Mouse (Mus musculus) CH12.LX (cell line): ENCODE results near the gene Kansl1l. TPM values are rescaled to one million over a fixed set of nuclear protein-coding genes. Genes with fewer than 3 reads are reported as not detected.

Source experiments
- DNase-seq: peaks from one replicate; pipeline ENCODE4 v3.0.0-alpha.2; 2013; ENCODE audit errors: extremely low read depth
- H3K27ac ChIP-seq: 2 replicates; pipeline ENCODE4 v1.5.1; 2012; ENCODE audit warnings: low read depth, mild to moderate bottlenecking, control low read depth, moderate library complexity; ENCODE audit not compliant: insufficient read depth
- H3K27me3 ChIP-seq: replicated peaks from 2 replicates; pipeline ENCODE3; 2012; ENCODE audit warnings: inconsistent platforms
- H3K36me3 ChIP-seq, 2 experiments: replicated peaks in 1 of 2; 2 replicates each; pipeline versions ENCODE3 to v1.6.1; 2012; ENCODE audit warnings: inconsistent platforms in 1 of 2, low read length in 1 of 2, mild to moderate bottlenecking in 1 of 2, mixed read lengths in 1 of 2, moderate library complexity in 1 of 2; ENCODE audit not compliant: control insufficient read depth in 1 of 2, insufficient read depth in 1 of 2
- H3K4me1 ChIP-seq, 2 experiments: 2 replicates each; pipeline ENCODE4 v1.6.1; 2012; ENCODE audit warnings: inconsistent platforms in 1 of 2, moderate library complexity in 1 of 2; ENCODE audit not compliant: insufficient read depth in 2 of 2, control insufficient read depth in 1 of 2
- H3K4me2 ChIP-seq: 2 replicates; pipeline ENCODE4 v1.6.1; 2012; ENCODE audit warnings: low read depth, mild to moderate bottlenecking, control low read depth; ENCODE audit not compliant: poor library complexity, insufficient read depth, severe bottlenecking
- H3K4me3 ChIP-seq, 3 experiments: fragments of 150-350 bp in 1 of 3; sonication (generic) in 1 of 3; replicated peaks in 1 of 3; 2 replicates each; pipeline versions ENCODE3 to v1.5.1; 2011 to 2012; ENCODE audit warnings: low read depth in 2 of 3, low read length in 2 of 3, mild to moderate bottlenecking in 2 of 3, moderate library complexity in 2 of 3, control low read depth in 1 of 3, improper control_type of control experiment in 1 of 3, inconsistent platforms in 1 of 3, mixed read lengths in 1 of 3; ENCODE audit not compliant: poor library complexity in 1 of 3
- H3K79me2 ChIP-seq: replicated peaks from 2 replicates; pipeline ENCODE4 v1.6.1; 2012; ENCODE audit warnings: mild to moderate bottlenecking, moderate library complexity; ENCODE audit not compliant: control insufficient read depth, poor library complexity, insufficient read depth, severe bottlenecking; ENCODE audit errors: extremely low read depth
- H3K9ac ChIP-seq: 2 replicates; pipeline ENCODE4 v1.6.1; 2012; ENCODE audit warnings: low read depth, mild to moderate bottlenecking, control low read depth, moderate library complexity; ENCODE audit not compliant: insufficient read depth
- H3K9me3 ChIP-seq: replicated peaks from 2 replicates; pipeline ENCODE3; 2012; ENCODE audit warnings: low read length, inconsistent platforms, mixed read lengths
- BHLHE40 ChIP-seq: IDR thresholded peaks from 2 replicates; pipeline ENCODE4 v1.6.1; 2011; ENCODE audit warnings: mild to moderate bottlenecking, low read depth, low read length, improper control_type of control experiment
- ELF1 ChIP-seq: IDR thresholded peaks from 2 replicates; pipeline ENCODE4 v1.6.1; 2014; ENCODE audit warnings: low read depth, mild to moderate bottlenecking, inconsistent platforms, low read length, improper control_type of control experiment
- ETS1 ChIP-seq: conservative IDR thresholded peaks from 2 replicates; pipeline ENCODE4 v1.6.1; 2012; ENCODE audit warnings: low read depth, mild to moderate bottlenecking, inconsistent platforms, low read length, improper control_type of control experiment, moderate library complexity
- IRF4 ChIP-seq: IDR thresholded peaks from 2 replicates; pipeline ENCODE4 v1.6.1; 2014; ENCODE audit warnings: low read depth, mild to moderate bottlenecking, inconsistent platforms, low read length, improper control_type of control experiment
- JUN ChIP-seq: IDR thresholded peaks from 2 replicates; pipeline ENCODE4 v1.6.1; 2011; ENCODE audit warnings: low read depth, mild to moderate bottlenecking, low read length, improper control_type of control experiment, moderate library complexity; ENCODE audit not compliant: insufficient read depth
- KAT2A ChIP-seq: IDR thresholded peaks from 2 replicates; pipeline ENCODE4 v1.6.1; 2012; ENCODE audit warnings: low read length, improper control_type of control experiment, inconsistent platforms; ENCODE audit not compliant: insufficient replicate concordance
- MAFK ChIP-seq: IDR thresholded peaks from 2 replicates; pipeline ENCODE4 v1.6.1; 2011; ENCODE audit warnings: low read length, improper control_type of control experiment; ENCODE audit not compliant: insufficient replicate concordance
- MAX ChIP-seq: IDR thresholded peaks from 2 replicates; pipeline ENCODE4 v1.6.1; 2011; ENCODE audit warnings: low read length, improper control_type of control experiment
- MAZ ChIP-seq: IDR thresholded peaks from 2 replicates; pipeline ENCODE4 v1.6.1; 2012; ENCODE audit warnings: low read depth, mild to moderate bottlenecking, inconsistent platforms, low read length, improper control_type of control experiment, moderate library complexity
- MEF2A ChIP-seq: IDR thresholded peaks from 2 replicates; pipeline ENCODE4 v1.6.1; 2014; ENCODE audit warnings: low read depth, mild to moderate bottlenecking, inconsistent platforms, low read length, improper control_type of control experiment, borderline replicate concordance
- MXI1 ChIP-seq: IDR thresholded peaks from 2 replicates; pipeline ENCODE4 v1.6.1; 2011; ENCODE audit warnings: mild to moderate bottlenecking, low read depth, low read length, improper control_type of control experiment
- MYC ChIP-seq: IDR thresholded peaks from 2 replicates; pipeline ENCODE4 v1.6.1; 2011; ENCODE audit warnings: low read depth, mild to moderate bottlenecking, improper control_type of control experiment, low read length
- NRF1 ChIP-seq: IDR thresholded peaks from 2 replicates; pipeline ENCODE4 v1.6.1; 2014; ENCODE audit warnings: low read depth, mild to moderate bottlenecking, inconsistent platforms, low read length, improper control_type of control experiment, moderate library complexity
- POLR2A ChIP-seq: IDR thresholded peaks from 2 replicates; pipeline ENCODE4 v1.6.1; 2011; ENCODE audit warnings: low read depth, mild to moderate bottlenecking, improper control_type of control experiment, low read length
- RAD21 ChIP-seq: IDR thresholded peaks from 2 replicates; pipeline ENCODE4 v1.6.1; 2011; ENCODE audit warnings: low read depth, mild to moderate bottlenecking, low read length, improper control_type of control experiment, moderate library complexity
- RCOR1 ChIP-seq: conservative IDR thresholded peaks from 2 replicates; pipeline ENCODE4 v1.6.1; 2012; ENCODE audit warnings: low read depth, mild to moderate bottlenecking, inconsistent platforms, low read length, improper control_type of control experiment
- SMC3 ChIP-seq: IDR thresholded peaks from 2 replicates; pipeline ENCODE4 v1.6.1; 2011; ENCODE audit warnings: low read depth, low read length, improper control_type of control experiment
- USF2 ChIP-seq: conservative IDR thresholded peaks from 2 replicates; pipeline ENCODE4 v1.6.1; 2011; ENCODE audit warnings: low read depth, low read length, improper control_type of control experiment
- ZNF384 ChIP-seq: IDR thresholded peaks from 2 replicates; pipeline ENCODE4 v1.6.1; 2012; ENCODE audit warnings: low read depth, low read length, improper control_type of control experiment, inconsistent platforms
- dilution Hi-C: fragments of 300-500 bp; cut with MboI; formaldehyde crosslinking; loops from 2 replicates; pipeline ENCODE4 v1.14.3; 2020; ENCODE audit warnings: low sequenced_read_pairs; ENCODE audit not compliant: extremely low pct_unique_long_range_greater_than_20kb, extremely low pct_ligation_motif_present
- in situ Hi-C: fragments of 300-500 bp; cut with MboI; formaldehyde crosslinking; loops from 3 replicates; pipeline ENCODE4 v1.14.3; 2019; ENCODE audit warnings: low sequenced_read_pairs, low pct_ligation_motif_present, low pct_unique_long_range_greater_than_20kb, mixed read lengths
- polyA plus RNA-seq: library from polyadenylated mRNA; unstranded; fragments of >175 nt; gene quantifications from 2 replicates; pipeline ENCODE4 v1.2.1, GENCODE M21; 2012; ENCODE audit warnings: low read depth; ENCODE audit not compliant: insufficient read length
- total RNA-seq, 2 experiments: library from RNA; depleted of rRNA; stranded (reverse); fragments of 300-350 nt in 1 of 2; fragments of >200 nt in 1 of 2; gene quantifications; 2 replicates each; pipeline ENCODE4 v1.2.3; 2012 to 2014

Kansl1l gene
- total and polyA plus RNA-seq, 3 experiments: 2.8 to 6.0 (median 3.5) TPM

GRCm38 (mm10) chr1:66820241-66820640 is 2.9 kb upstream of the Kansl1l start:
- Histone ChIP-seq H3K79me2 (peaks cover 4% of the 10 kb centered on the region), H3K4me3 (no peak overlapping the region), H3K27ac (no peak overlapping the region), H3K36me3 (peaks cover 0 to 14% of the 10 kb centered on the region in 2 experiments), H3K4me2 (no peak overlapping the region), H3K9me3 (no peaks in the 10 kb centered on the region), H3K27me3 (no peaks in the 10 kb centered on the region), H3K4me1 (peaks cover 0 to 10% of the 10 kb centered on the region in 2 experiments; a peak in 2 of 4 replicates), H3K9ac (no peak overlapping the region)
- TF ChIP-seq MAZ (no peak), KAT2A (no peak), ZNF384 (no peak), BHLHE40 (no peak), MAX (no peak), MAFK (no peak), RCOR1 (no peak), SMC3 (no peak), POLR2A (no peak), MYC (no peak), MEF2A (no peak), ELF1 (no peak), JUN (no peak), IRF4 (no peak), USF2 (no peak), NRF1 (no peak), MXI1 (no peak)
- no peak for DNase-seq
- in situ Hi-C loops (no loop called here), dilution Hi-C loops (no loop called here)

- no peaks in the 10 kb centered on the region for H3K9me3 ChIP-seq
- H3K27me3 ChIP-seq: no peaks in the 10 kb centered on the region
- H3K4me1 ChIP-seq: peaks cover 4 to 24% of the 10 kb centered on the region in 2 experiments; a peak in 3 of 4 replicates
- H3K79me2 ChIP-seq: peaks cover 10% of the 10 kb centered on the region
- peak overlapping the region; percentile 51; the same call in 1 of the 2 replicates for H3K4me2 ChIP-seq
- peak overlapping the region; percentile 65 to 85 (median 70) for H3K4me3 ChIP-seq
- peak; percentile 79 for DNase-seq
- dilution Hi-C loops (no loop called here), in situ Hi-C loops (no loop called here)
- peak overlapping the region; percentile 59 for H3K27ac ChIP-seq
- peak; percentile 84 for TF ChIP-seq ZNF384
- no peak for TF ChIP-seq RAD21
- no peak for TF ChIP-seq MAFK
- no peak for TF ChIP-seq JUN
- peak; percentile 37; the same call in 1 of the 2 replicates for TF ChIP-seq ETS1
- peak; percentile 91 for TF ChIP-seq MEF2A
- peaks cover 0 to 5% of the 10 kb centered on the region in 2 experiments for H3K36me3 ChIP-seq
- peak overlapping the region; percentile 64 for H3K9ac ChIP-seq
Measured at GRCm38 (mm10) chr1:66817865-66818315, 528 bp upstream of the Kansl1l start.
